Mouse (Mus musculus) G1E (cell line): ENCODE data around the gene Dido1.

Experiments
- CTCF ChIP-seq: IDR thresholded peaks from 2 replicates; pipeline ENCODE4 v1.5.1; 2012; ENCODE audit warnings: low read depth, low read length, inconsistent platforms, mixed read lengths
- GATA1 ChIP-seq: IDR thresholded peaks from 2 replicates; pipeline ENCODE4 v1.6.1; 2012; ENCODE audit warnings: borderline replicate concordance, low read length, inconsistent platforms, mixed read lengths
- GATA2 ChIP-seq: IDR thresholded peaks from 2 replicates; pipeline ENCODE4 v1.6.1; 2012; ENCODE audit warnings: low read depth, low read length, inconsistent platforms, borderline replicate concordance
- POLR2AphosphoS5 ChIP-seq: IDR thresholded peaks from 2 replicates; pipeline ENCODE4 v1.6.1; 2012; ENCODE audit warnings: low read depth, low read length, inconsistent platforms; ENCODE audit not compliant: insufficient replicate concordance

GRCm38 (mm10) chr2:180657394-180658013 is 52.3 kb downstream of the Dido1 start:
- TF ChIP-seq CTCF = peak; percentile 72
- TF ChIP-seq GATA2 = no peak
- TF ChIP-seq POLR2AphosphoS5 = no peak
- no peak for TF ChIP-seq GATA1
